Mouse (Mus musculus) stomach, embryonic 15.5 days (tissue): ENCODE measurements around the gene Olfr722. TPM values are rescaled to one million over a fixed set of nuclear protein-coding genes. Genes with fewer than 3 reads are reported as not detected.
"Not testable (repeated sequence)": the region's sequence is repeated elsewhere in the genome, so short reads cannot be mapped to it uniquely, and the experiment has no call there.

Source experiments
- ATAC-seq: fragments of 200-750 bp; cut with Nextera tagmentation; 2 replicates; pipeline ENCODE4 v1.8.0; 2017; ENCODE audit warnings: low read depth, moderate number of reproducible peaks, moderate TSS enrichment; ENCODE audit not compliant: insufficient read depth, low FRiP score
- H3K27ac ChIP-seq: fragments of 300-500 bp; sonication (generic); 2 replicates; pipeline ENCODE4 v1.5.1; 2015; ENCODE audit warnings: mild to moderate bottlenecking, inconsistent platforms
- H3K27me3 ChIP-seq: fragments of 300-500 bp; sonication (generic); replicated peaks from 2 replicates; pipeline ENCODE4 v1.6.1; 2015; ENCODE audit warnings: inconsistent platforms
- H3K36me3 ChIP-seq: fragments of 300-500 bp; sonication (generic); 2 replicates; pipeline ENCODE4 v1.6.1; 2015; ENCODE audit warnings: inconsistent platforms
- H3K4me1 ChIP-seq: fragments of 300-500 bp; sonication (generic); 2 replicates; pipeline ENCODE4 v1.6.1; 2015; ENCODE audit warnings: inconsistent platforms
- H3K4me2 ChIP-seq: fragments of 300-500 bp; sonication (generic); 2 replicates; pipeline ENCODE4 v1.6.1; 2015; ENCODE audit warnings: mild to moderate bottlenecking, inconsistent platforms
- H3K4me3 ChIP-seq: fragments of 300-500 bp; sonication (generic); replicated peaks from 2 replicates; pipeline ENCODE4 v1.5.1; 2015; ENCODE audit warnings: inconsistent platforms
- H3K9ac ChIP-seq: fragments of 300-500 bp; sonication (generic); 2 replicates; pipeline ENCODE4 v1.6.1; 2015; ENCODE audit warnings: inconsistent platforms
- H3K9me3 ChIP-seq: fragments of 300-500 bp; sonication (generic); 2 replicates; pipeline ENCODE4 v1.6.1; 2016; ENCODE audit warnings: inconsistent platforms
- polyA plus RNA-seq: library from polyadenylated mRNA; unstranded; fragments of >200 nt; fragmentation: Nextera tagmentation; extraction: Ambion mirVana; gene quantifications from 2 replicates; pipeline ENCODE4 v1.2.1, GENCODE M21; 2015

The Olfr722 gene
- not detected in 2 replicates for polyA plus RNA-seq

DNA sequence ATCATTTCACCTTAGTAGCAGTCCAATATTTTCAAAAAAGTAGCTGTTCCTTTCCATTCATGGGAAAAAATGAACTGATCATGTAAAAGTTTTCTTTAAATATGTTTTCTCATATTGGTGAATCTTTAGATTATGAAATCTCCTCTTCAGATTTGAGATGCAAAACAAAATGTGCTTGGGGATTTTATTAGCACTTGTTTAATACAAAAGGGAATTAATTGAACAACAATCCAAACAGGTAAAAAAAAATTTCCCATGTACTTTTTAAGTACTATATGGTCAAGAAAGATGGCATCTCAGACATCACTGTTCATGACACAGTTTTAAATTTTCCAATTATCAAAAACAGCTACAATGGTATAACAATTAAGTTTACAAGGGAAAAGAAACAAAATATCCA, at the start of gene Olfr722:
Gene Olfr722, minus strand, starts transcription at position 101 of the 400 bp plus-strand sequence.
- no peak within 1 kb of the TSS for H3K4me3 ChIP-seq

DNA sequence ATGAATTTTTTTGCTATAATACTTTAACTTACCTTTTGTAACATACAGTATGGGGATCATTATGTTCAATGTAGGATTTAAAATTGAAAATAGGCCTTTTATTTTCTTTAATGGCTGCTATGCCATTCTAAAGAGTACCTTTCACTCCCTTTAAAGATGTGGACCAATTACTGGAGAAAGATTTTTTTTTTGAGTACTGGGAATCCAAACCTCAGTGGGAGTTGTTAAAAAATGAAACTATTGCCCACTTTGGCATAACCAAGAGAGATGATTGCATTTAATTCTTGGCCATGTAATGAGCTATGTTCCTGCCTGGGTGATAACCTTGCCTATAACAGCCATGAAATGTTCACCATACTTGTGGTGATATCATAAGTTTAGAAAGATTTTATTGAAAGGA, 29.9 kb upstream of the Olfr722 start, which contains the start of gene Olfr723:
Gene Olfr723, minus strand, starts transcription at position 101 of the 400 bp plus-strand sequence.
- not testable (repeated sequence) for H3K9me3 ChIP-seq, H3K9ac ChIP-seq, H3K4me1 ChIP-seq, H3K27ac ChIP-seq, H3K27me3 ChIP-seq, H3K36me3 ChIP-seq, ATAC-seq, H3K4me2 ChIP-seq, H3K4me3 ChIP-seq

More for the DNA sequence above, at the start of gene Olfr722:
- Histone ChIP-seq H3K4me1 (no peaks in the 10 kb centered on the region), H3K27ac (no peak within 1 kb of the TSS), H3K36me3 (no peaks in the 10 kb centered on the region), H3K4me2 (no peak within 1 kb of the TSS), H3K9me3 (no peaks in the 10 kb centered on the region), H3K27me3 (no peaks in the 10 kb centered on the region), H3K9ac (no peak within 1 kb of the TSS)
- no peak for ATAC-seq

DNA sequence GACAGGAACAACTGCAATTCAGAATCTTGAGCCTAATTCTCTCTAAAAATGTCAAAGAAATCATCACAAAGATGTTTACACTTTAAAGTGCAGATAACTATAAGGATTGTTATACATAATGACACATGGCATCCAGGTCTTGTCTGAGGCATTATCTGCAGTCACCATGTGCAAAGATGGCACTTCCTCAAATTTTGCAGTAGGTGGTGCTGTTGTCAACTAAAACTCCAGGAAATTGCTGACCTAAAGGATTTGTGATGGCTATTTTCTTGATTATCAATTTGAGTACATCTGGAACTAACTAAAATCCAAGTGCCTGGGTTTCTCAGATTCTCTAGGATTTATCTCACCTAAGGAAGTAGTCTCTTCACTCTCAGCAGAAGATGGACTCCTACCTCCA, 41.4 kb downstream of the Olfr722 start:
- Histone ChIP-seq H3K4me1 (no peaks in the 10 kb centered on the region), H3K9ac (no peak overlapping the region), H3K36me3 (no peaks in the 10 kb centered on the region), H3K27ac (no peak overlapping the region), H3K4me2 (no peak overlapping the region), H3K27me3 (no peaks in the 10 kb centered on the region), H3K9me3 (no peaks in the 10 kb centered on the region), H3K4me3 (no peak overlapping the region)
- ATAC-seq = no peak

Other genes starting within 250 kb of the Olfr722 start
- 13.8 and 14.4 TPM in 2 replicates for gene Armh4, start 118.6 kb downstream of the Olfr722 start, polyA plus RNA-seq
- gene Olfr723, start 29.8 kb upstream of the Olfr722 start, polyA plus RNA-seq = not detected in 2 replicates
- gene Olfr724, start 61.3 kb upstream of the Olfr722 start, polyA plus RNA-seq = not detected in 2 replicates
- gene Olfr725, start 138.4 kb upstream of the Olfr722 start, polyA plus RNA-seq = not detected in 2 replicates
- not detected in 2 replicates for gene Olfr726, start 189.0 kb upstream of the Olfr722 start, polyA plus RNA-seq
- gene Olfr727, start 221.2 kb upstream of the Olfr722 start, polyA plus RNA-seq = not detected in 2 replicates
- gene Olfr728, start 240.7 kb upstream of the Olfr722 start, polyA plus RNA-seq = not detected in 2 replicates